Mouse (Mus musculus) WW6 (cell line): Measurements from ENCODE around the gene Arvcf.

ENCODE experiments used
- DNase-seq: peaks from one replicate; pipeline ENCODE4 v3.0.0-alpha.2; 2013; ENCODE audit warnings: low read depth, low spot score

Arvcf gene

DNA sequence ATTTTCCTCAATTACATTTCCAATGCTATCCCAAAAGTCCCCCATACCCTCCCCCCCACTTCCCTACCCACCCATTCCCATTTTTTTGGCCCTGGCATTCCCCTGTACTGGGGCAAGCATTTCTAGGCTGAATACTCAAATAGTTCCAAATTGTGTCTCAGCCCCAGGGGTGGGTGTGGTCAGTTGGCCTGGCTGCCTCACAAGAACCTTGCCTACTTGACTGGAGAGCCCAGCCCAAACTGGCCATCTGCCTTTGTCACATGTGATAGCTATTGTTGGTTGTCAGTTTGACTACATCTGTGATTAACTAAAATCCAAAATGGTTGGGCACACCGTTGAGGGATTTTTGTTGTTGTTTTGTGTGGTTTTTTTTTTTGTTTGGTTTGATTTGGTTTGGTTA, 9.0 kb downstream of the Arvcf start:
- DNase-seq = no peak

DNA sequence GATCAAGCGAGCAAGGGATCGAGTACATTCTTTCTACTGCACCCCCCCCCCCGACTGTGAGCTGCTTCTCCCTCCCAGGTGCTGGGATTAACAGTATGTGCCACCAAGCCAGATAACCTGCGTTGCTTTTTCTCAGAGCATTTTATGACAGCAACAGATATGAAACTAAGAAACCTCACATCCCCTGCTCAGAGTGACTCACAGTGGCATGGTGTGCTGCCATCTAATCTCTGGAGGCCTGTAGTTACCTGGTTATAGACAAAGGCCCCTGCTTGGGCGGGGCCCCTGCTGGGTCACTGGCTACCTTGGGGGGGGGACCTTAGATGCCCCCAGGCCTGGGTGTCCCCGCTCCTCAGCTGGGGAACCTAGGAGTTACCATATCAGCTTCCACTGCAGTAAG, 10.0 kb downstream of the Arvcf start:
- DNase-seq = no peak

DNA sequence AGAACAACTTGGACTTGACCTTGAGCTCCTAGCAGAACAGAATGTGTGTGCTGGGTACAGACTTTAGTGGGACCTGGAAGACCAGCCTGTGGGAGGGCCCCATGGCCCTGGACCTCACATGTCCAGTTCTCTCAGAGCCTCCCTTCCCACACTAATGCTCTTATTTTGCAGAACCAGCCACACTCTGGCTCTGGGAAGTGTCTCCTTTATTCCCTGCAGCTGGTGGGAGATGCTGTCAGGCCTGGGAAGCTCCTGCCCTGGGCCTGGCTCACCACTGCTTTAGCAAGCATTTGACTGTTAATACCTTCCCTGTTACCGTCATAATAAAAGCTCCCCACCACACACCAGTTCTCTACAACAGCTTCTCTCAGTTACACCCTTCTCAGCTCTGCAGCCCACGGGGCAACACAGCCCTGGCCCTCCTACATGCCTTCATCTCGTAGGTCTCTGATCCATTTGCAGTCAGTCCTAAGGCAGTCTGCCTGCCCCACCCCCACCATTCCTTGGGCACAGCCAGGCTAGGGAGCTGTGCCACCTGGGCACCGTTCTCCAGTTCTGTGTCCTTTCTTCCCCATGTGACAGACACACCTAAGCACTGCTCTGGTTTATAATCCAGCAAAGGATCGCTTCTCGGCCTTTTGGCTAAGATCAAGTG, 12.3 kb downstream of the Arvcf start:
- no peak for DNase-seq

DNA sequence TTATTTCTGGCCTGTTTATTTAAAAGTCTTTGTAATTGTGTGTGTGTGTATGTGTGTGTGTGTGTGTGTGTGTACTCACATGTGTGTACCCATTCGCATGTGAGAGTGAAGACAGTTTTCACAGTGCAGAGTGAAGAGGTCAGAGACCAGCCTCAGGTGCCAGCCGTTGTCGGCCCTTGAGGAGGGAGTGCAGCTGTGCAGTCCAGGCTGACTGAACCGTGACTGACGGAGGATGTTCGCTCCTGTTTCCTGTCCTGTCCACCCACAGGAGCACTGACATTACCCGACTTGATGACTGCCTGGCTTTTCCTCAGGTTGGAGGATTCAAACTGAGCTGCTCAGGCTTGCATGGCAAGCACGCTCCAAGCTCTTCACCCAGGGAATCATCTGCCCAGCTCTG, 15.0 kb downstream of the Arvcf start:
- no peak for DNase-seq

DNA sequence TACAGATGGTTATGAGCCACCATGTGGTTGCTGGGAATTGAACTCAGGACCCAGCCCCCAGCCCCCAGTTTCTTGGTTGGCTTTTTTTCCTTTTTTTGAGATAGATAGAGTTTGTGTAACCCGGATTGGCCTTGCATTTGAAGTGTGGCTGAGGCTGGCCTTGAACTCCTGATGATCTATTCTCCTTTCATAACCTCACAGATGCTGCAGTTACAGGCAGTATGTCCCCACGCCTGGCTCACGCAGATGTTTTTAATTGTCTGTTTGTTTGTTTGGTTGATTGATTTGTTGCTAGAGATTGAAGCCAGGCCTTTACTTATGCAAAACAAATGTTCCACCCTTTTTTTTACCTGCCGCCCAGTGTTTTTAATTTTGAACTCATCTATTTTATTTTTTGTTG, 18.9 kb downstream of the Arvcf start:
- no peak for DNase-seq

DNA sequence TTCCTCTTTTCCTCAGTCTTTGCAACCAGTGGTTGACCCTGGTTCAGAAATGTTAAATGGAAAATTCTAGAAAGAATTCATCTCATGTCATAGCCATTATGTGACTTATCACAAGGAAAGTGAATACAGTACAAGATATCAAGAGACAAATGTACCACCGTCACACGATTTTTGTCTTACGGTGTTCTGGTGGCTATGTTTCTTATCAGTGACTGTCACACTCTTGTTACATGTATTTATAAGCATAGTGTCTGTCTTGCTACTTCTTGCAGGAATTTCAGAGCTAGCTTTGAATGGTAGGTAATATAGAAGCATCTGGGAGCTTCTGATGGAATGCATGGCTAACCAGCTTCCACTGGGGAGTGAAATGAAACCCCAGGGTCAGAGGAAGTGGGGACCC, 22.2 kb downstream of the Arvcf start:
- no peak for DNase-seq

DNA sequence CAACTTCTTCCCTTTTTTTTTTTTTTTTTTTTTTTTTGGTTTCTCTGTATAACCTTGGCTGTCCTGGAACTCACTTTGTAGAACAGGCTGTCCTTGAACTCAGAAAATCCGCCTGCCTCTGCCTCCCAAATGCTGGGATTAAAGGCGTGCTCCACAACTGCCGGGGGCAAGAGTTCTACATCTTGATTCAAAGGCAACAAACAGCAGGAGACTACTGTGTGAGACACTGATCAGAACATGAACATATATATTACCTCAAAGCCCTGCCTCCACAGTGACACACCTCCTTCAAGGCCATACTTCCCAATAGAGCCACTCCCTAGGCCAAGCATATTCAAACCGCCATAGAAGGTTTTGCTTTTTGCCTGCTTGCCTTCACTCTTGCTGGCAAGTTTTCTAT, 25.6 kb downstream of the Arvcf start:
- DNase-seq = no peak

DNA sequence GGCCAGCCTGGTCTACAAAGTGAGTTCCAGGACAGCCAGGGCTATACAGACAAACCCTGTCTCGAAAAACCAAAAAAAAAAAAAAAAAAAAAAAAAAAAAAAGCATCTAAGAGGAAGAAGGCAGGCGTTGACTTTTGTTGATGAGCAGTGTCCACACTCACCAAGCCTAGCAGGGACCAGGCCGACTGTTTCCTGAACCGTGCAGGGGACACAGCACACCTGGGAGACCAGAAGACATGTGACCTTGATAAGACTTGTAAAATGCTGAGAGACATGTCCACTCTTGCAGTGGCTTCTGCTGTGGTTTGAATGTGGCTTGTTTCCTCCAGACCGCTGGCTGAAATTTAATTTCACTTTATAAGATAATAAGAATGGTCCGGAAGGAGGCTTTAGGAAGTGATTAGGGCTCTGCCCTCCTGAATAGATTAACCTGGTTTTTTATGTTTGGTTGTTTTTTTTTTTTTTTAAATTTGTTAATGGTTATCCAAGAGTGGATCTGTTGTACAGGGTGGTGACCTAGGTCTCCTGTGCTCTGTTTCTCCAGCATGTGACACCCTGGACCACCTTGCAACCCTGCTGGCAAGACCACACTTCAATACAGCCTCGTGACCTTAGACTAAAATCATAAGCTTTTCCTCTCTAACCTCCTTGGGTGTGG, 28.4 kb downstream of the Arvcf start:
- DNase-seq = no peak

DNA sequence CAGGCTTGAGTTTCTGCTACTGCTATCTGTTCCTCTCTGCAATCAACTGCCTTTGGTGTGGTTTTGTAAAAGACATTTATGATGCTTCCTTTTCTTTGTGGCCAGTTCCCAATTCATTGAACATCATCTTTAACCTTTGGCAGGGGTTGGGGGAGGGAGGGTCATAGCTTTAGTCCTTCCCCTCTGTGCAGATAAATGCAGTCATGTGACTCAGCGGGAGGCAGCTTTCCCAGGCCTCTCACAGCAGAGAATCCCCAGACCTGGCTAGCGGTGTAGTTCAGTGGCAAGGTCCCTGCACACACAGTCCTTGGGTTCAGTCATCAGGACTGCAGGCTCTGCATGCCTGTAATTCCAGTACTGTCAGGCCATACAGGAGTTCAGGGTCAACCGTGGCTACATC, 29.2 kb downstream of the Arvcf start:
- no peak for DNase-seq

DNA sequence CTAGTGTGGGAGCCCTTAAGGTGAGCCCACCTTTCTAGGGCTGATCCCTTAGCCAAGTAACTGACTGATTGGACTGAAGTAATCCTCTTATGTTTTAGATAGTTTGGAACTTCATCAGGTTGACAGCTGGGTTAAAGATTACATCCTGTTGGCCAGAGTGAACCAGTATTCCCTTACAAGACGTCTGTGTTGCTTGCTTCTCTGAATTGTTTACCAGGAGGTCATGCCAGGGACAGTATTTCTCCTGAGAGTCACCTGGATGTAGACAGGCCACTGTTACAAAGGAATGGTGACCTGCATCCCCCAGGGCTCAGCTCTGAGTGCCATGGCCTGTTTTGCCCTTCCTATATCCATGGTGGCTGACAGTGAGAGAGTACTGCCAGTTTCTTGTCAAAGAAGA, 30.5 kb downstream of the Arvcf start:
- no peak for DNase-seq

DNA sequence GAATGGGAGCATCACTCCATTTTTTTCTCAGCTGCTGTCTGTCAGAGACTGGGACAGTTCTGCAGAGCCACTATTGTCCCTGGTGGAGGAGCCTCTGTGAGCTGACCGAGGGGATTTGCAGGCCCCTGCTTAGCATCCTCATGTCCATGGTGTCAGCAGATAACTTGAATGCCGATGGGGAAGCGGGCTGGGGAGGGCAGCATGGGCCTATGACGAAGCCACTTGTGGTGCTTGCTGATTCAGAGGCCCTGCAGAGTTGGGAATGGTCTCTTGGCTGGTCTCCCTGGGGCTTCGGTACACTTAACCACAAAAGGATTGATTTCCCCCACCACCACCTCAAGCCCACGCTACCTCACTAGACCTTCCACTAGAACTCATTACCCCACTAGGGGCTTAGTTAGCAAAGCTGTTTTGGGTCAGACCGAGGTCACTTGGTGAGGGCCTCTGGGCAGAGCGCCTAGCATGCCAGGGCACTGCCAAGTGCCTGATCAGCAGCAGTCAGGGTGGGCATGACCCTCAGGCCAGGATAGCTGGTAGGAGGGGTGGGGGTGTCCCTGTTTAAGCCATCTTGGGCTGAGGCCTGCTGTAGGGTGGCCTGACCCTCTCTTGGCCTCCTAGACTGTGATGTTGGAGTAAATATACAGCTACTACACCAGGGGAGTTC, 31.5 kb downstream of the Arvcf start:
- DNase-seq = no peak

DNA sequence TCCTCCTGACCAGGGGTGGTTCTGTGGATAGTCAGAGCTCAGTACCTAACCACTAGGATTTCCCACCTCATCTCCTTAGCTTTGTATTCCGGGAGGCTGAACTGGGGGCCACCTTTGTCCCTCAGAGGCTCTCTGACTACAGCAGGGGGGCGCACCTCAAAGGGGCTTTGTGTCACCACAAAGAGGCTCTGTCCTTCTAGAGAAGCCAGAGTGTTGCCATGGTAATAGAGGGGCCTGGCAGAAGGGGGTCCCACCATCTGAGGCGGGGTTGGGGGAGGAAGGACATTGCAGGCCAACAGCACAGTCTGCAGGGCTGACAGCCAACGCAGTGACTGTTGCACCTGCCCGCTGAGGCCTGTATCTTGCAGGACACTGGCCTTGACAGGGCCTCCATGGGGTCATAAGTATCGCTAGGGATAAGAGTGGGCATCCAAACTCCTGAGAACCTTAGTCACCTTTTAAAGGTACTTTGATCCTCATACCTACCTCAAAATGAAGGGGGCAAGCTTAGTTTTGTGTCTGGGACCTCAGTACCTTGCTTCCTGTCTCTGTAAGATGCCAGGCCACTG, 32.6 kb downstream of the Arvcf start:
- no peak for DNase-seq

DNA sequence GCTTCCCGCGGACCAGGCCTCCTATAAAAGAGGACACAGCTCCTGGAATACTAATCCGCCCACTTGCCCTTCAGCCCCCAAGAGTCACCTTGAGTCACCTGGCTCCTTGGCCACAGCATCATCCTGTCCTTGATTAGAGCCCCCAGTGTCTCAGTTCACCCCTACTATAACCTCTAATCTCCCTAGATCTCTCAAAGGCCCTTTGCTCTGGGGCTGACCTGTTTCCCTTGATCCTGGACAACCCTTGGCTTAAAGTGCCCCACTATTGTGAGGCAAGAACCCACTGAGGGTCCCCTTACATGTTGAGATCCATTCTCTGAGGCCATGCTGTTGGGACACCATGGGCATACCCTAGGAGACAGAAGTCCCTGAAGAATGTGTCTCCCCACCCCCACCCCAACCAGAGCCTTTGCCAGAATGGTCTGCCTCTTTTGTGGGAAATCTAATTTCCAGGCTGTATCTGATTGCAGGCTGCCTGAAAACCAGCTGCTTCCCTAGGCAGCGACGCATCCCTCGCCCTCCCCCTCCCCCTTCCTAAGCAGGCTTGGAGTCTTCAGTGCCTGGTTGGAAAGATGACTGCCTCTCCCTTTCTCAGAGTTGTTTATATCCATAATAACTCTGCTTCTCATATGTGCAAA, 33.8 kb downstream of the Arvcf start:
- DNase-seq = no peak

DNA sequence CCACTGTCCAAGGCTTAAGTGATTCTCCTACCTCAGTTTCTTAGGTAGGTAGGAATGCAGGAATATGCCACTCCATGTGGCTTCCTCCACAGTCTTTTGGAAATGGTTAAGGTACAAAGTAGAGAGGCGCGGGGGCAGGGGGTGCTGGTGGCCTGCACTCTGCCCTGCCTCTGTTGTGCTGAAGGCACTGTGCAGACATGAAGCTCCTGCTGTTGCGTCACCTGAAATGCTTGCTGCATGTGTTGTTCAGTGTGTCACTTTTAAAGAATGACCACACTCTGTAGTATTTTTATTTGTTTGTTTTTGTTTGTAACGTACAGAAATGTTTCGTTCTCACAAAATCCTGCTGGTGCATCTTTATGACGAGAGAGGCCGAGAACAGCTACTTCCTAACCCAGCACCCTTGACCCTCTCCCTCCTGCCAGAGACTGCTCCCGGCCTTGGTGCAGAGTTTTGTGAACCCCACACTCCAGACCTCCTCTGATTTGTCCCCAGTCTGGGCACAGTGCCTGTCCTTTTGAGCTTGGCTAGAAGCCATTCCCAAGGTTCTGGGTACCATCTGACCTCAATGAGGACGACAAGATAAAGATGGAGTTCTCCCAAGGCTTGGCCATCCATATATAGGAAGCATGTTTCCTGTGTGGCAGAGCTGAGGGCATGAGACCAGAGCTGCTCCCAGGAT, 35.2 kb downstream of the Arvcf start:
- no peak for DNase-seq

DNA sequence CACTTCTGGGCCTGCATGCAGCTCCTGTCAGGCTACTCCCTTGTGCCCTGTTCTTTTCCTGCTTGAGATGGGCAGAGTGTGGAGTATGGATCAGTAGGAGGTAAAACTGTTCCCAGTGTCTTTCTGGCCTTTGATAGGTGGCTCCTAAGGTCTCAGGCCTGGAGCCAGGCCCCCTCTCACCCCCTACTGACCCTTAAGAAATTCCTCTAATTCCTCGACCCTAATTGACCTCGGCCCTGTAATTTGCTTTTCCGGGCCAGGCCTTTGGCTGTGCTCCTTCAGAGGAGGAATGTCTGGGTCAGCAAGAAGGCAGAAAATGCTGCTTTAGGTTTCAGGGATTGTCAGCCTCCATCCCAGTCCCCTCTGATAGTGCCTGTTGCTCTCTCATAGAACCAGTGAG, 35.8 kb downstream of the Arvcf start:
- no peak for DNase-seq

DNA sequence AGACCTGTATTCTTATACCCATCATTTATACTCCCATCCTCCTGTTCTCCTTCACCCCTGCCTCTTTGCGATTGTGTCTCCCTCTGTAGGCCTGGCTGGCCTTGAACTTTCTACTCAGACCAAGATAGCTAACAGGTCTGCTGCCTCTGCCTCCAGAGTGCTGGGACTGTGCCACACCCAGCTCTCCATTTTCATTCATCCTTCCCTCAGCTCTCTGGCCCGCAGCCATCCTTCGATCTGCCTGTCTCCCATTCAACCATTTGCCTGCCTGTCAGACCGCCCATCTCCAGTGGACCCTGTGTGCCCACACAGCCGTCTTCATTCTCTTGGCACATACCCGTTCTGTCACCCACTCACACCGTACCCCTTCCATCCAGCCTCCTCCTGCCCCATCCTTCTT, 36.2 kb downstream of the Arvcf start:
- DNase-seq = no peak

DNA sequence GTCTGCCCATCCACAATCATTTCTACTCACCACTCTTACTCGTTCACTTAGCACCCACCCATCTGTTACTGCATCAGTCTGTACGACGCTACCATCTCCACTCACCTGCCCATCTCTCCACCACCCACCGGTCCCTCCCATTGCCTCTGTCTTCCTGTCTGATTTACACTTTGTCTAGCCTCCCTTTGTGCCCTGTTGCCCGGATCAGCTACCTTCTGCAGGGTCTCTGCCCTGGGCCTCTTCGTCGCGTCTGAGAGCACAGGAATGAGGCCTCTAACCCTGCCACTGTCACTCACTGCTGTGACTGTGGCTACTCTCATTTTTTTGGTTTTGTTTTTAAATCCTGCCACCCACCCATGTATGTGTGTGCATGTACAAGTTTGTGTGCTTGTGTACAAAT, 36.7 kb downstream of the Arvcf start:
- DNase-seq = no peak

DNA sequence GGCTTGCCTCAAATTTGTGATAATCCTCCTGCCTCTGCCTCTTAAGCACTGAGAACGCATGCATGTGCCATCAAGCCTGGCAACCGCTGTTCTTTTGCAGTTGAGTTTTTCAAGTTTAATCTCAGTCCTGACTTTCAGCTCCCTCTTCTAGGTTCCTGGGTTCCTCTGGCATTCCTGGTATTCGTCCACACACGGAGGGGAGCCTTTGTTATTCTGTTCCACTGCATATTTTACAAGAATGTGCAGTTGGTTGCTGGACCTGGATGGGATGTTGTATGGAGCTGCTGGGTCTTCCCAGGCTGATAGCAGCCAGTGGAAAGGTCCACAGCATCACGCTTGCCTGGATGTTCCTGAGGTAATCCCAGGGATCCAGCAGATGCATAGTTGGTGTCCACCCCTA, 37.4 kb downstream of the Arvcf start:
- DNase-seq = no peak

DNA sequence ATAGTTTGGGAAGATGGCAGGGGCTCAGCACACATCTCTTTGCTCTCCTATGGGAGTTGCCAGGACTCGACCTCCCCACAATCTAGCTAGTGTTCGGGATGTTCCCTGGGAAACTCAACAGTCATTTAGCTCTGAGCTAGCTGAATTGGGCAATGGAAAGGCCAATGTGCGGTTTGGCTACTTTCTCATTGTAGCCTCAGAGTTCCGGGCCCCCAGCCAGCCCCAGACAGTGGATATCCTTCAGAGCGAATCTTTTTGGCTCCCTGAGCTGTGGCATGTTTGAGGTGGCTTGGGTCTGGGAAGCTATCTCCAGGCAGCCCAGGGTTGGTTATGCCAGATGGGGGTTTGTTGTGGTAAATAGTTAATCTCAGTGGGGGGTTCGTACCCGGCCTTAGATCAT, 38.5 kb downstream of the Arvcf start:
- DNase-seq = no peak

DNA sequence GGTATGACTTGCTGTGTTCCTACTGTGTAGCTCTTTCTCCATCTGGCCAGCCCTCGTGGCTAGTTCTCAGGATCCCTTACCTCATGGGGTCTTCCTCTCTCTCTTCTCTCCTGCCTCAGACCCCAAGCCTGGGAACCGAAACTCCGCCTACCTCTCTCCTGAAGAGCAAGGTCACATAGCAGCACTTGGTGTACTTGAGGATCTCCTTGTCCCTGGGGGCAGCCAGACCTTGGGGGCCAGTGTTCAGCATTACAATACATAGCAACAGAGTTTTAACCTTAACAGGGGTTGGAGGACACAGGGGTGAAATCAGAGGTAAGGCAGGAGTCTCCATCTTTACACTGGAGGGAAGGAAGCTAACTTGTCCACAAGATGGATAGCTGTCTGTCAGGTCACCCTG, 39.0 kb downstream of the Arvcf start:
- no peak for DNase-seq

DNA sequence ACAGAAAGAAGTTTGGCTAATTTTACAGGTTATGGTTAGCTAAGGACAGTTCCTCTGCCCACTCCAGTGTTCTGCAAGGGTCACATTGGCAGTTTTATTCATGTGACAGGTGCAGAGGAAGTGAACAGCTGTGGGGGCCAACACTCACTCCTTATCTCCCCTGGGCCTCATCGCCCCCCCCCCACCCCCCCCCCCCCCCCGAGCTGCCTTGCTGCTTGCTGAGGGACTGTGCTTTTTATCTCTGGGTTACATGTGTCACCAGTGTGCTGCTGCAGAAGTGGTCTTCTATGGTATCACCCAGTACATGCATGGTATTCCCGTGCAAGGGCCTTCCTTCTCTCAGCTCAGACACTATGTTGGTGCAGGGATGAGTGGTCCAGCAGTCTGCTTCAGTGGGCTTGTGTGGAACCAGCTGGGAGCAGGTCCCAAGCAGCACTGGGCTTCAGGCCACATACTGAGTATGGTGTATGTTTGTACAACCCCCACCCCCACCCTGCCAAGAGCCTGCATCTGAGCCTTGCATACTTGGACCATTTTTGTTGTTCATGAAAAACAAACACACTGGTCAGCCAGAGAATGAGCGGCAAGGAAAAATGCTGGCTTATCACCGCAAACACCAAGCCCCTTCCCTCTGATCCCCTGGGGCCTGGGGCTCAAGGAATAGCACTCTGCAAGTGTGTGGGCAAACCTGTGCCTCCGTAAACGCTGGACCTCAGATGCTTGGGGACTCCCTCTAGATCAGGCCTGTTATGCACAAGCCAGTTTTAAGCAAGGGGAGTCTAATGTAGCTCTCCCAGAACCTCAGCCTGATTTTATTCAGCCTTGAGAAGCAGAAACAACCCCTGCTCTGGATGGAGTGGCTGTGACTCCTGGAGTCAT, 40.0 kb downstream of the Arvcf start:
- no peak for DNase-seq
